Mouse (Mus musculus) megakaryocyte, embryonic 14.5 days (primary cell): ENCODE measurements around the gene A2ml1.

Source experiments
- FLI1 ChIP-seq: IDR thresholded peaks from 2 replicates; pipeline ENCODE4 v1.6.1; 2012; ENCODE audit warnings: low read length, inconsistent platforms, mixed read lengths
- GATA1 ChIP-seq: IDR thresholded peaks from 3 replicates; pipeline ENCODE4 v1.6.1; 2012; ENCODE audit warnings: mixed read lengths, low read length, inconsistent platforms, borderline replicate concordance

GRCm38 (mm10) chr6:128523360-128523759 is 58.0 kb downstream of the A2ml1 start:
- TF ChIP-seq GATA1 (no peak), FLI1 (no peak)
